Mouse (Mus musculus) MEL (cell line): ENCODE measurements at regions not wholly inside any gene's neighbourhood (a gene's known extent, or its start where the extent isn't known, plus 50 kb on each side); places are given as distances from the start of the nearest gene placed in this dataset.

Experiments
- DNase-seq: peaks from one replicate; pipeline ENCODE4 v3.0.0; 2011; ENCODE audit warnings: low read depth, low spot score
- H3K27ac ChIP-seq: 2 replicates; pipeline ENCODE4 v1.5.1; 2012; ENCODE audit warnings: low read depth, mild to moderate bottlenecking, control low read depth, low read length, moderate library complexity; ENCODE audit not compliant: control insufficient read depth
- H3K27me3 ChIP-seq, 2 experiments: fragments of 150-350 bp in 1 of 2; sonication (generic) in 1 of 2; 2 replicates each; pipeline ENCODE4 v1.6.1; 2012; ENCODE audit warnings: low read length in 2 of 2, mild to moderate bottlenecking in 2 of 2, improper control_type of control experiment in 1 of 2, moderate library complexity in 1 of 2; ENCODE audit not compliant: insufficient read depth in 2 of 2, control insufficient read depth in 1 of 2
- H3K36me3 ChIP-seq, 2 experiments: 2 replicates each; pipeline ENCODE4 v1.6.1; 2012 to 2014; ENCODE audit warnings: low read length in 2 of 2, improper control_type of control experiment in 1 of 2, inconsistent platforms in 1 of 2, mild to moderate bottlenecking in 1 of 2; ENCODE audit not compliant: insufficient read depth in 2 of 2, control insufficient read depth in 1 of 2
- H3K4me1 ChIP-seq, 2 experiments: fragments of 150-350 bp in 1 of 2; sonication (generic) in 1 of 2; 2 replicates each; pipeline ENCODE4 v1.6.1; 2012; ENCODE audit warnings: low read length in 2 of 2, improper control_type of control experiment in 1 of 2, mild to moderate bottlenecking in 1 of 2; ENCODE audit not compliant: insufficient read depth in 2 of 2, control insufficient read depth in 1 of 2
- H3K4me3 ChIP-seq, 2 experiments: fragments of 150-350 bp in 1 of 2; sonication (generic) in 1 of 2; 2 replicates each; pipeline ENCODE4 v1.5.1; 2012; ENCODE audit warnings: low read depth in 2 of 2, low read length in 2 of 2, mild to moderate bottlenecking in 2 of 2, moderate library complexity in 2 of 2, control low read depth in 1 of 2, improper control_type of control experiment in 1 of 2; ENCODE audit not compliant: control insufficient read depth in 1 of 2, insufficient read depth in 1 of 2
- H3K79me2 ChIP-seq: 2 replicates; pipeline ENCODE4 v1.6.1; 2012; ENCODE audit warnings: mild to moderate bottlenecking, low read length, moderate library complexity; ENCODE audit not compliant: control insufficient read depth, poor library complexity, insufficient read depth
- H3K9ac ChIP-seq: 2 replicates; pipeline ENCODE4 v1.6.1; 2012; ENCODE audit warnings: low read depth, mild to moderate bottlenecking, control low read depth, low read length, moderate library complexity; ENCODE audit not compliant: control insufficient read depth, poor library complexity, severe bottlenecking
- H3K9me3 ChIP-seq: fragments of 150-350 bp; sonication (generic); replicated peaks from 2 replicates; pipeline ENCODE4 v1.6.1; 2012; ENCODE audit warnings: mild to moderate bottlenecking, low read length, improper control_type of control experiment, moderate library complexity; ENCODE audit not compliant: insufficient read depth
- BHLHE40 ChIP-seq: IDR thresholded peaks from 2 replicates; pipeline ENCODE4 v1.6.1; 2012; ENCODE audit warnings: low read depth, mild to moderate bottlenecking, inconsistent platforms, low read length, improper control_type of control experiment, borderline replicate concordance
- CHD1 ChIP-seq: IDR thresholded peaks from 2 replicates; pipeline ENCODE4 v1.6.1; 2012; ENCODE audit warnings: low read depth, mild to moderate bottlenecking, inconsistent platforms, low read length, improper control_type of control experiment
- CHD2 ChIP-seq: IDR thresholded peaks from 2 replicates; pipeline ENCODE4 v1.6.1; 2011; ENCODE audit warnings: low read length, improper control_type of control experiment
- ELF1 ChIP-seq: IDR thresholded peaks from 2 replicates; pipeline ENCODE4 v1.6.1; 2014; ENCODE audit warnings: low read depth, mild to moderate bottlenecking, inconsistent platforms, low read length, improper control_type of control experiment, moderate library complexity
- EP300 ChIP-seq, 2 experiments: IDR thresholded peaks; 2 replicates each; pipeline ENCODE4 v1.6.1; 2011; ENCODE audit warnings: improper control_type of control experiment in 2 of 2, low read length in 2 of 2, low read depth in 1 of 2, mild to moderate bottlenecking in 1 of 2
- ETS1 ChIP-seq: IDR thresholded peaks from 2 replicates; pipeline ENCODE4 v1.6.1; 2012; ENCODE audit warnings: low read depth, mild to moderate bottlenecking, inconsistent platforms, low read length, improper control_type of control experiment, moderate library complexity
- GATA1 ChIP-seq: IDR thresholded peaks from 2 replicates; pipeline ENCODE4 v1.6.1; 2011; ENCODE audit warnings: low read depth, low read length, improper control_type of control experiment
- HCFC1 ChIP-seq: IDR thresholded peaks from 2 replicates; pipeline ENCODE4 v1.6.1; 2012; ENCODE audit warnings: low read depth, mild to moderate bottlenecking, inconsistent platforms, low read length, improper control_type of control experiment, moderate library complexity
- KAT2A ChIP-seq: conservative IDR thresholded peaks from 2 replicates; pipeline ENCODE4 v1.6.1; 2012; ENCODE audit warnings: low read depth, low read length, improper control_type of control experiment, inconsistent platforms
- MAX ChIP-seq: IDR thresholded peaks from 2 replicates; pipeline ENCODE4 v1.6.1; 2011; ENCODE audit warnings: low read length, improper control_type of control experiment
- MAZ ChIP-seq: IDR thresholded peaks from 2 replicates; pipeline ENCODE4 v1.6.1; 2012; ENCODE audit warnings: low read depth, mild to moderate bottlenecking, inconsistent platforms, low read length, improper control_type of control experiment
- MEF2A ChIP-seq: IDR thresholded peaks from 2 replicates; pipeline ENCODE4 v1.6.1; 2014; ENCODE audit warnings: low read depth, mild to moderate bottlenecking, inconsistent platforms, low read length, improper control_type of control experiment; ENCODE audit not compliant: poor library complexity, insufficient replicate concordance, severe bottlenecking; ENCODE audit errors: extremely low read depth
- MXI1 ChIP-seq: IDR thresholded peaks from 2 replicates; pipeline ENCODE4 v1.6.1; 2011; ENCODE audit warnings: mild to moderate bottlenecking, low read depth, low read length, improper control_type of control experiment
- MYB ChIP-seq: IDR thresholded peaks from 2 replicates; pipeline ENCODE4 v1.6.1; 2011; ENCODE audit warnings: mild to moderate bottlenecking, low read depth, low read length, improper control_type of control experiment
- NRF1 ChIP-seq: IDR thresholded peaks from 2 replicates; pipeline ENCODE4 v1.6.1; 2014; ENCODE audit warnings: low read depth, mild to moderate bottlenecking, inconsistent platforms, low read length, improper control_type of control experiment, moderate library complexity; ENCODE audit not compliant: poor library complexity, insufficient read depth, severe bottlenecking
- POLR2AphosphoS2 ChIP-seq: IDR thresholded peaks from 2 replicates; pipeline ENCODE4 v1.6.1; 2011; ENCODE audit warnings: low read length, improper control_type of control experiment
- POLR2AphosphoS5 ChIP-seq: IDR thresholded peaks from 2 replicates; pipeline ENCODE4 v1.6.1; 2012; ENCODE audit warnings: low read depth, borderline replicate concordance, mild to moderate bottlenecking, inconsistent platforms, low read length, moderate library complexity, mixed read lengths
- RCOR1 ChIP-seq: IDR thresholded peaks from 2 replicates; pipeline ENCODE4 v1.6.1; 2012; ENCODE audit warnings: low read depth, mild to moderate bottlenecking, inconsistent platforms, low read length, improper control_type of control experiment
- SMC3 ChIP-seq: IDR thresholded peaks from 2 replicates; pipeline ENCODE4 v1.6.1; 2011; ENCODE audit warnings: low read depth, low read length, improper control_type of control experiment
- TAL1 ChIP-seq: IDR thresholded peaks from 2 replicates; pipeline ENCODE4 v1.6.1; 2012; ENCODE audit warnings: mild to moderate bottlenecking, inconsistent platforms, low read length, moderate library complexity, mixed read lengths
- UBTF ChIP-seq: IDR thresholded peaks from 2 replicates; pipeline ENCODE4 v1.6.1; 2012; ENCODE audit warnings: low read depth, mild to moderate bottlenecking, inconsistent platforms, low read length, improper control_type of control experiment, moderate library complexity, borderline replicate concordance; ENCODE audit not compliant: insufficient read depth
- USF1 ChIP-seq: IDR thresholded peaks from 2 replicates; pipeline ENCODE4 v1.6.1; 2014; ENCODE audit warnings: low read depth, mild to moderate bottlenecking, inconsistent platforms, low read length, improper control_type of control experiment, moderate library complexity
- USF2 ChIP-seq, 2 experiments: IDR thresholded peaks; 2 replicates each; pipeline ENCODE4 v1.6.1; 2011 to 2012; ENCODE audit warnings: improper control_type of control experiment in 2 of 2, low read length in 2 of 2, borderline replicate concordance in 1 of 2, inconsistent platforms in 1 of 2, low read depth in 1 of 2, mild to moderate bottlenecking in 1 of 2; ENCODE audit not compliant: insufficient read depth in 1 of 2
- ZC3H11A ChIP-seq: IDR thresholded peaks from 2 replicates; pipeline ENCODE4 v1.6.1; 2012; ENCODE audit warnings: low read depth, mild to moderate bottlenecking, inconsistent platforms, low read length, improper control_type of control experiment
- ZKSCAN1 ChIP-seq: IDR thresholded peaks from 2 replicates; pipeline ENCODE4 v1.6.1; 2012; ENCODE audit warnings: low read depth, mild to moderate bottlenecking, inconsistent platforms, low read length, improper control_type of control experiment, moderate library complexity
- ZMIZ1 ChIP-seq: IDR thresholded peaks from 2 replicates; pipeline ENCODE4 v1.6.1; 2012; ENCODE audit warnings: low read depth, mild to moderate bottlenecking, inconsistent platforms, low read length, improper control_type of control experiment, moderate library complexity
- ZNF384 ChIP-seq: IDR thresholded peaks from 2 replicates; pipeline ENCODE4 v1.6.1; 2012; ENCODE audit warnings: low read depth, mild to moderate bottlenecking, inconsistent platforms, low read length, improper control_type of control experiment

DNA sequence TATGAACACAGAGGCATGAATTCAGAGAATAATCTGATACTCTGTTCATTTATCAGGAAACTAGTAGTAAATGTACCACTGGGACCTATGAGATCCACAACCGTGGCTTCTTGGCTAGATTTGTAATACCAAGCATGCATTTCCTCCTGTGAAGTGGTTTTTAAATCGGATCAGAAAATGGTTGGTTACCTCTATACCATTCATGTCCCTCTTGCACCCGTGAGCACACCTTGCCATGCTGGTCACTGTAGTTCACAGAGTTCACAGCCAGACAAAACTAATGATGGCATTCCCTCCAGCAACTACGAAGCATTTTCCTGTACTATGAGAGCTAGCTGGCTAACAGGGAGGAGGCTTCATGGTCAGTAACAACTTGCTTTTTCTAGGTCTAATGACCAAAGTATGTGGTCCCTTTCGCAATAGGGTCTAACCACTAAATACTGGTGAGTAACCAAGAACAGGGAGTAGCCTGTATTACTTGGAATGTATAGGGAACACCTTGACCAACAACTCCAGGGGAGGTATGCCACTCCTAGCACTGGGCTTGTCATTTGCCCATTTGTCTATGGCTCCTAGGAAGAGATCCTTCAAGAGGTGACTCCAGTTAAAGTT lies 227.0 kb upstream of the Zbtb20 start:
- no peaks in the 10 kb centered on the region for H3K79me2 ChIP-seq
- DNase-seq = no peak
- no peaks in the 10 kb centered on the region for H3K36me3 ChIP-seq
- H3K27ac ChIP-seq = no peak overlapping the region
- H3K27me3 ChIP-seq = no peaks in the 10 kb centered on the region
- no peaks in the 10 kb centered on the region for H3K4me1 ChIP-seq
- no peak overlapping the region for H3K9ac ChIP-seq
- no peaks in the 10 kb centered on the region for H3K9me3 ChIP-seq
- TF ChIP-seq MEF2A = no peak
- TF ChIP-seq ETS1 = no peak
- no peak for TF ChIP-seq UBTF
- no peak for TF ChIP-seq GATA1
- no peak for TF ChIP-seq BHLHE40
- no peak for TF ChIP-seq TAL1
- no peak for TF ChIP-seq MAX
- no peak for TF ChIP-seq KAT2A
- TF ChIP-seq NRF1 = no peak
- no peak for TF ChIP-seq CHD1
- no peak for TF ChIP-seq MYB
- no peak for TF ChIP-seq HCFC1
- no peak for TF ChIP-seq POLR2AphosphoS2
- no peak for TF ChIP-seq ELF1
- TF ChIP-seq CHD2 = no peak
- no peak for TF ChIP-seq ZMIZ1
- no peak for TF ChIP-seq ZNF384
- no peak for TF ChIP-seq EP300 (IDR thresholded peaks at IDR 0.05; ENCODE audit: low read depth in 1 of 2, low read length in 2 of 2)
- TF ChIP-seq MAZ = no peak
- TF ChIP-seq, all 39 proteins: peak for 0
- no peak overlapping the region for H3K4me3 ChIP-seq

DNA sequence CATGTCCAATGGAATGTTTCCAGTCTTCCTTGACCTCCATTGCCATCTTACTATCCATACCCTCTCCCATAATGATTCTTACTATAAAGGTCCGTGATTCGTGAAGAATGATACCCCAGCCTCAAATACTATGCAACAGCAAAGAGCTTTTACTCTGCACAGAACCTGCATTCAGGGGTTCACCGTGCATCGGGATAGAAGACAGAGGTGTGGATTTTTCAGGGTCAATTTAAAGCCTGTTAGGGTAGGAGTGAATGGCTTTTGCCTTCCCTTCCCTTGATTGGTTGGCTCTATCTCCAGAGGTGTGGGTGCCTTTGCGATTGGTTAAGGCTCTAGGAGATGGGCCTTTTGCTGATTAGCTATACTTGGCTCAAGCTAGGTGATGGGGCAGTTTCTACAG lies 227.9 kb upstream of the Zbtb20 start:
- H3K36me3 ChIP-seq = no peaks in the 10 kb centered on the region
- no peak for DNase-seq
- no peak overlapping the region for H3K9ac ChIP-seq
- no peaks in the 10 kb centered on the region for H3K79me2 ChIP-seq
- H3K27me3 ChIP-seq = no peaks in the 10 kb centered on the region
- TF ChIP-seq CHD1 (no peak), RCOR1 (no peak), ZC3H11A (no peak), USF2 (IDR thresholded peaks at IDR 0.05; ENCODE audit: borderline replicate concordance in 1 of 2, insufficient read depth in 1 of 2, low read depth in 1 of 2, low read length in 2 of 2) (no peak), GATA1 (no peak), ZKSCAN1 (no peak), USF1 (no peak), SMC3 (no peak), POLR2AphosphoS5 (no peak), MXI1 (no peak), KAT2A (no peak), MAZ (no peak)
- TF ChIP-seq, all 39 proteins: peak for 0
- no peaks in the 10 kb centered on the region for H3K9me3 ChIP-seq
- H3K4me1 ChIP-seq = no peaks in the 10 kb centered on the region
- no peak overlapping the region for H3K27ac ChIP-seq
- H3K4me3 ChIP-seq = no peak overlapping the region
